Mouse (Mus musculus) ovary, postnatal 36 days (tissue): ENCODE measurements at regions not wholly inside any gene's neighbourhood (a gene's known extent, or its start where the extent isn't known, plus 50 kb on each side); places are given as distances from the start of the nearest gene placed in this dataset.

ENCODE experiments used
- DNase-seq: peaks from one replicate; pipeline ENCODE4 v3.0.0; 2022; ENCODE audit warnings: low spot score, mixed read lengths

DNA sequence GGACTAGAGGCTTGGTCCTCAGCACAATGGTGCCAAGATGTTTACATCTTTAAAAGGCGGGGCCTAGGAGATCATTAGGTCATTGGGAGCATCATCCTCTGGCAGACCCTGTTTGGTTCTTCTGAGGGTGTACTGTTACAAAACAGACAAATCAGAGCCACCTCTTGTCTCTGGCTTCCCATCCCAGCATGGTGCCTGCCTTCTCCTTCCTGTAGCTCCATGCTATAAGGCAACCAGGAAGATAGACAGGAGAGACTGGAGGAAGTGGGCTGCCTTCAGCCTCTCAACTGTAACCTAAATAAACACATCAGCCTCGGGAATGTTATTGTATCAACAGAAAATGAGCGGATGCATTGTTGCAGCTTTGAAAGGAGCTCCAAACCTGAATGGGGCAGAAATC is 529.8 kb upstream of the Gm765 start:
- no peak for DNase-seq

DNA sequence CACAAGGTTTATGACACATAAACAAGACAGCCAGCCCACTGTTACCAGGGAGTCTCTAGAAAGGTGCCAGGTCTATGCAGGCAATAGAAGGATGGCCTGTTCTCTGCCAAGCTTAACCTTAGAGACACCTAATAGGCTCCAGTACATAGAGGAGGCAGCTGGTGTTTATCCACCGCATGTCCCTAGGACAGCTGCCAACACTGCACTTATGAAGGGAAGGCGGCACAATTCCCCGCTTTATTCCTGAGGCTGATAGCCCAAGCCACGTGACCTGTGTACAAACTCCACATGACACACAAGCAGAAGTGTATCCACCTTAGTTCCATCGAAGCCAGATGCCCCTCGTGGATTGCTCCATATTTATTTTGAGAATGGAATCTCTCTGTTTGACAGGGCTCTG is 527.2 kb upstream of the Gm765 start:
- no peak for DNase-seq

- DNase-seq, result no peak
These were observed 521.8 kb upstream of the Gm765 start for GRCm38 (mm10) chr6:98864306-98864705.

- no peak for DNase-seq
These were observed 513.4 kb upstream of the Gm765 start for GRCm38 (mm10) chr6:98855958-98856357.

GRCm38 (mm10) chr6:98850906-98851305 is 508.4 kb upstream of the Gm765 start:
- DNase-seq, result no peak

DNA sequence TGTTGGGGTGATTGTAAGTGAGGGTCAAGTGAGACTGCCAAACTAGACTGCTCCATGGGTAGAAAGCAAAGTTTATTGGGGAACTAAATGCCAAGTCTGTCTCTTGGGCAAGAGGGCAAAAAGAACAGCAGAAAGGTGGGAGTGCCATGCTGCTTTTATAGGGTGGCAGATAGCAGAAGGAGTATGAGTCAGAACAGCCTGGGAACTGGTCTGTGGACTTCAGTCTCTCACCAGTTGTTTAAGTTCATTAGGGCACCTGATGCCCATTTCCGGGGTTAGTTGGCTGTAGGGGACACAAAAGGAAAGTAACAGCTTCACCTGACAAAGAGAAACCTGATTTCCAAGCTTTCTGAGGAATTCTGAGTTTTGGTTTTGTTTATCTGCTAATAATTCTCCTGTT is 506.3 kb upstream of the Gm765 start:
- no peak for DNase-seq

GRCm38 (mm10) chr6:98846001-98846695 is 503.6 kb upstream of the Gm765 start:
- DNase-seq, result no peak

GRCm38 (mm10) chr6:98843598-98843997 is 501.0 kb upstream of the Gm765 start:
- peak; percentile 9 for DNase-seq

- DNase-seq, result no peak
These were observed 500.4 kb upstream of the Gm765 start for GRCm38 (mm10) chr6:98842924-98843323.

DNA sequence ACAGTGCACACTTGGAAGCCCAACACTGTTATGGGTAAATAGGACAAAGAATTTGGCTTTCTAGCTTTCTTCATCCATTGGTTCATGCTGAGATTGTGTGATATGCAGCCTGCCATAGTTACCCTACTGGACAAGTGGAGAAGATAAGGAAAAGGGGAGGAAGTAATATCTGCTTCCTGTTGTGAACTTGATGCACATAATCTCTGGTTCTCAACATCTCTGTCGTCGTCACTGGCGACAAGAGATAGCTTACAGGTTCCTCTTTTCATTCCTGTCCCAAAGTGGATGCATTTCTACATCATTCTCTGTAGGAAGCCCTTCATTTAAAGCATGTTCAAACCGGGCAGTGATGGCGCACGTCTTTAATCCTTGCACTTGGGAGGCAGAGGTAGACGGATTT is 491.4 kb upstream of the Gm765 start:
- no peak for DNase-seq

DNA sequence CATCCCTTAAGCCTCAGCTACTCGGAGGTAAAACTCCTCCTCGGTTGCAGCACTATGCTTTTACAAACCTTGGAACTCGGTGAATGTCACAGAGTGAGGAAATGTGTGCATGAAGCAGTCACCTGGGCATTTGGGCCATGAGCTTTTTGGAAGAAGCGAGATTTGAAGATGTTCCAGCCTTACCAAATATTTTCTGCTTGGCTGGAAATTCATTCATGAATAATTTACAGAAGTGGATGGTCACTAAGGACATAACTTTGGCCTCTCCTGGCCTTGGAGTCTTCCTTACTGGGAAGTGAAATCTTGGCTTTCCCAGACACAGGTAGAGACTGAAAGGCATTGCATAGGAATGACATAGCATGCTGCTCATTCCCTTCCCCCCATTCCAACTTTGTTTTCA is 487.6 kb upstream of the Gm765 start:
- DNase-seq, result no peak

DNA sequence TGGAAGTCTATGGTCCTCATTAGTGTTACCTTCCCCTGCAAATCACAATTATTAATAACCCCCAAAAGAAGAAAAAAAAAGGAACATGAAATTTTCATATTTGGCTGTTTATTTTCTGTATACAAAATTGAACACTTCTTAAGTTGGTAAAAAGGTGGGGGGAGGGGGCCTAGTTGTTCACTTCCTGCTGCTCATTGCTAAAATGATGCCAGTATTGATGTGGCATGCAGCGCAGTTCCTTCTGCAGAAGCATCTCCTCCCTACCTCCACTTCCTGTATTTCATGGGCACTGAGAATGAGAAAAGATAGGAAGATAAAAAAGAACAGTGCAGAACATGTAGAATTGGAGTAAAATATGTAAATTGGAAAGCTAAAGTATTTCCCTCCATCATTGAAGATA is 465.5 kb upstream of the Gm765 start:
- DNase-seq, result no peak

- DNase-seq, result no peak
These were observed 460.9 kb upstream of the Gm765 start for GRCm38 (mm10) chr6:98803384-98803949.

GRCm38 (mm10) chr6:98801061-98801460 is 458.5 kb upstream of the Gm765 start:
- DNase-seq, result no peak

GRCm38 (mm10) chr6:98800040-98800439 is 457.5 kb upstream of the Gm765 start:
- DNase-seq, result no peak

- no peak for DNase-seq
These were observed 455.2 kb upstream of the Gm765 start for GRCm38 (mm10) chr6:98797778-98798177.

- no peak for DNase-seq
These were observed 454.8 kb upstream of the Gm765 start for GRCm38 (mm10) chr6:98797373-98797772.

DNA sequence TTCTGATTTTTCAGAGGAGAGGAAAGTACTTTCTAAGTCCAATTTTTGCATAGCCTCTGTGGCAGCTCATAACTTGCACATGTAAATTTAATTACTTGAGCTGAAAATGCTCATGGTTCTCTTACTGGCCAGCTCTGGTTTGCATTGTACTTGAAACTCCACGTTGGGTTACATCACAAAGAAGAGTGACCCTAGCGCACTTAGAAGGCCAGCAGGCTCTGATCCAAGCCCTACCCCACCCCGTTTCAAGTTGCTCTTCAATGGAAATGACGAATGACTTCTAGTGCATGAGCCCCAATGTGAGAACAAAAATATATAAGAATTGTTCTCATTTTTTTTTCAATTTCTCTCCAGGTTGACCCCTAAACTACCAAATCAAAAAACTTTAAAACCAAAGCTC is 454.1 kb upstream of the Gm765 start:
- DNase-seq, result no peak

- DNase-seq, result no peak
These were observed 444.9 kb upstream of the Gm765 start for GRCm38 (mm10) chr6:98787422-98787821.

- no peak for DNase-seq
These were observed 439.5 kb upstream of the Gm765 start for GRCm38 (mm10) chr6:98782074-98782473.

DNA sequence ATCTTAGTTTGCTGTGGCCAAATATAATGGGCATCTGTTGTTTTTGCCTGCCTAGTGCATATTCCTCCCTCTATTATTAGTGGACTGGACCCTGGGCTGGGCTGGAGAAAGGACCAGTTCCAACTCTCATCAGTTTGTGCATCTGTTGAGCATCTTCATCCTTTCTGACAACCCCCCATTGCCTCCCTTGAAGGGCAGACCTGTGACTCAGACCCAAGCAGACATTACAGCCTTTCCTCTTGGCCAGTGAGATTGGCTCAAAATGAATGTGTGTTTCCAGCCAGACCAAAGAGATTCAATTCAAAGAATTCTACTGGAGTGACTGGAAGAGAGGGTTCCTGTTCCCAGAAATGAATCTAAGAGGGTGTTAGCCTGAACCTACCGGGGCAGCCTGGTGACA is 433.2 kb upstream of the Gm765 start:
- no peak for DNase-seq

- DNase-seq, result no peak
These were observed 427.4 kb upstream of the Gm765 start for GRCm38 (mm10) chr6:98769999-98770398.

GRCm38 (mm10) chr6:98769322-98769721 is 426.8 kb upstream of the Gm765 start:
- no peak for DNase-seq

DNA sequence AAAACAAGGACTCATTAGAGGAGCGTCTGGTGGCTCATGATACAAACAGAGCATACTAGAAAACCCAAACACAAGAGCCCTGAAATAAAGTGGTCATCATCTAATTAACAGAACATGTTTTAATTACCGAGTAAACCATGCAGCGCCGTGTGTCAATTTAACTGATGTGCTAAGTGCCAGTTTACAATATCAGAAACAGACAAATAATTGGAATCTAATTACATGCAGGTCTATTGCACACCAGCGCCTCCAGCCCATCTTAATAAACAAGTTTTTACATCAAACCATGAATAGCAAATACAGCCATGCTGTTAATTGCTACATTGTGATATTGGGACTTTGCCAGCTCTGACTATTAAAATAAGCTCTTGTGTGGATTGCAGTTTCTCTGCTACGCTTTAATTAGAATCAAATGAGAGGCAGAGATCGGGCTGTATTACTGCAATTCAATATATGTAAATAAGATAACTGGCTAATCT is 425.3 kb upstream of the Gm765 start:
- no peak for DNase-seq
